Mouse (Mus musculus): ENCODE measurements around the gene Efhc2. TPM values are rescaled to one million over a fixed set of nuclear protein-coding genes. Genes with fewer than 3 reads are reported as not detected.

The Efhc2 gene
- 1 to 10 TPM; 1.7 to 2.7 TPM for total RNA-seq (2021)

- intact Hi-C loops (cut with DNase I) = no loop called here
- peak in 1 of 2 experiments; percentile 32 for DNase-seq (ENCODE audit: extremely low spot score in 1 of 2, low spot score in 2 of 2)
Measured at GRCm38 (mm10) chrX:17319126-17319583, at the start of gene Efhc2. Efhc2 (minus strand) TSS chrX:17319368.

- intact Hi-C loops (cut with DNase I) = no loop called here
Measured at GRCm38 (mm10) chrX:17365114-17365513, 45.9 kb upstream of the Efhc2 start.

GRCm38 (mm10) chrX:17300349-17300880 is 18.8 kb downstream of the Efhc2 start:
- DNase-seq (ENCODE audit: extremely low spot score in 1 of 2, low spot score in 2 of 2) = no peak
- intact Hi-C loops (cut with DNase I) = no loop called here

More at GRCm38 (mm10) chrX:17365114-17365513, 45.9 kb upstream of the Efhc2 start:
- DNase-seq (ENCODE audit: extremely low spot score in 1 of 2, low spot score in 2 of 2) = no peak

- intact Hi-C loops (cut with DNase I) = no loop called here
- no peak for DNase-seq (ENCODE audit: extremely low spot score in 1 of 2, low spot score in 2 of 2)
Measured at GRCm38 (mm10) chrX:17283899-17284298, 35.3 kb downstream of the Efhc2 start.

DNA sequence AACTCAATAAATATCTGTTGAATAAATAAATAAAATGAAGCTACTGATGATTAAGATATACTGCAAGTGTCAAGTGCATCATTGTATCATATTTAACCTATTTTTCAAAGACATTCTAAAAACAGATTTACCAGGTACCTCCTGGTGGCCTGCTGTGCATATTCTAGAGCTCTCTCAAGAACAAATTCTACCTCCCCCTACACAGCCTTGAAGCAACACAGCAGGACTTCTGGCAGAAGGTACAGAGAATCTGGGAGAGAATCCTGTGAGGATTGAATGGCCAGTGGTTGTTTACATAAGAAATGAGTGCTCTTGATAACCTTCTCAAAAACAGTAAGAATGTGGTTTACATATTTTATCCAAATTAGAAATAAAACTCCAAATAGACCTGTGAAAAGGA is 94.0 kb downstream of the Efhc2 start:
- intact Hi-C loops (cut with DNase I) = no loop called here
- no peak for DNase-seq (ENCODE audit: extremely low spot score in 1 of 2, low spot score in 2 of 2)

GRCm38 (mm10) chrX:17217451-17217850 is 101.7 kb downstream of the Efhc2 start:
- intact Hi-C loops (cut with DNase I) = loop anchor here (5.0 kb wide), 1 partner anchor 320 kb away; no protein-coding TSS in a partner anchor
- no peak for DNase-seq (ENCODE audit: extremely low spot score in 1 of 2, low spot score in 2 of 2)

DNA sequence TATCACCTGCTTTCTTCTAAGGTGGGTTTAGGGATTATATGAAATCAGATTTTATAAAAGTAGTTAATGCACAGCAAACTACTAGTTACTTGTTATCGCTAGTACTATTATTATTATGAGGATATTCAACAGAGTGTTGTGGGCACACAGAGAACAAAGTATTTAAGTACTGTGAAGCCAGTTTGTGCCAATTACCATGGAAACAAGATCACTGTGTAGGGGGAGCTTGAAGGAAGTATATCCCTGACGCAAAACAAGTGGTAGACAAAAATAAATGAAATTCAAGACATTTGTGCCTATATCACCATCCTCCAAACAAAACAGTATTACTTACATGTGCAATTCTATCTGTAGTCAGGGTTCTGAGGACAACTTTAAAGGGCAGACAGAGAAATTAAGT is 105.7 kb downstream of the Efhc2 start:
- intact Hi-C loops (cut with DNase I) = no loop called here
- DNase-seq (ENCODE audit: extremely low spot score in 1 of 2, low spot score in 2 of 2) = no peak

DNA sequence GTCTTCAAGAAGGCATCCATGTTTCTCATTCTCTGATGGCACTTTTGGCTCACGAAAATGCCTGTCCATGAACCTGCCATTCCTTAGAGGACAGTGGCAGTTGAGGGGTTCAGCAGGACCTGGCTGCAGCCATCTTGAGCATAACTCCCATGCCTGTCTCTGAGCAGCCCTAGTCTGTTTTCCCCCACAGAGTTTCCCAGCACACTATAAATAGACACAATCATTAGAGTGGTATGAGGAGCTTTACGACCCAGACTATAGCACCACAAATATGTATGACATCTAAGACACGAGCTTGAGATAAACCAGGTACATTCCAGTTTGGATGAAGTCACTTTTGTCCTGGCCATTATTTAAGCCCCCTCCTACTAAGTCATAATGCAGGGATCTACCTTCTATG is 143.4 kb downstream of the Efhc2 start:
- DNase-seq (ENCODE audit: extremely low spot score in 1 of 2, low spot score in 2 of 2) = no peak
- intact Hi-C loops (cut with DNase I) = no loop called here

- no peak for DNase-seq (ENCODE audit: extremely low spot score in 1 of 2, low spot score in 2 of 2)
- intact Hi-C loops (cut with DNase I) = no loop called here
Measured at GRCm38 (mm10) chrX:17165638-17166037, 153.5 kb downstream of the Efhc2 start.

Measured in left cerebral cortex, postnatal 10 days (tissue).